Mouse (Mus musculus) cerebellum, adult 18-20 months (tissue): ENCODE data around the gene Ntmt1.
A peak's percentile ranks its signal among the peaks of the same experiment; 100 is the strongest.

Source experiments
- DNase-seq, 2 experiments: peaks; one replicate each; pipeline ENCODE4 v3.0.0; 2021

The Ntmt1 gene

DNA sequence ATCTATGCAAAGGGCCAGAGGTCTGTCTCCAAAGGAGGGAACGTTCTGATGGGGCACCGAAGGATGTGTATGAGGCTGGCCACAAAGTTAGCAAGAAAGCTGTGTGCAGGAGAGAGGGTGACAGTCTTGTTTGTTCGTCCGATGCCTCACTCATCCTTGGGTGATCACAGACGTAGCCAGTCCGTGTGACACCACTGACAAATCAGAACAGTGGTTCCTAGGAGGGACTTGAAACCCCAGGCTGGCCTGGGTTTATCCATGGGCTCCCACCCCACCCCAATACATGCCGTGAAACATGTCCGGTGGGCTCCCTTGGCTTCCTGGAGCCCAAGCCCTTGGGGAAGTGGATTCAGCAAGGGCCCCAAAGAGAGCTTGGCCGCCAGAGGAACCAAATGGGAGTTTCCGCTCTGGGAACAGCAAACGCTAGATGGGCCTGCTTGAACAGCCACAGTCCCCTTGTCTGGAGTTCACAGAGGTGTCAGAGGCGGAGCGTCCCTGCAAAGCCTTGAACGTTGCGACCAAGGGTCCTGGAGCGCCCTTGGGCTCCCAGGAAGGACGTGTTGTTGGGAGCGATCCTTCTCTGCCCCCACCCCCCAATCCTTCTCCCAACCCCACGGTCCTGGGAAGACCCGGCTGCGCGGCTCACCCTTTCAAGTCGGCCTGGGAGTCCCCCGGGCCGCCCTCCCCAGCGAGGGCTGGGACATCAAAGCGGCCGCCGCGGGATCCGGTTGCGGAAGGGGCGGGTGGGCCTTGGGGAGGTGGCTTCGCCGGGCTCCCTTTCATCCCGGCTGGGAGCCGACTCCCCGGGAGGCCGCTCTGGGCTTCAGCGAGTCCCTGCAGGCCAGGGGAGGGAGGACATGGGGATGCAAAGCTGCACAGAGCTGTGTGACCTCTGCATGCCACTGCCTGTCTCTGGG, 23.3 kb upstream of the Ntmt1 start:
- no peak for DNase-seq

DNA sequence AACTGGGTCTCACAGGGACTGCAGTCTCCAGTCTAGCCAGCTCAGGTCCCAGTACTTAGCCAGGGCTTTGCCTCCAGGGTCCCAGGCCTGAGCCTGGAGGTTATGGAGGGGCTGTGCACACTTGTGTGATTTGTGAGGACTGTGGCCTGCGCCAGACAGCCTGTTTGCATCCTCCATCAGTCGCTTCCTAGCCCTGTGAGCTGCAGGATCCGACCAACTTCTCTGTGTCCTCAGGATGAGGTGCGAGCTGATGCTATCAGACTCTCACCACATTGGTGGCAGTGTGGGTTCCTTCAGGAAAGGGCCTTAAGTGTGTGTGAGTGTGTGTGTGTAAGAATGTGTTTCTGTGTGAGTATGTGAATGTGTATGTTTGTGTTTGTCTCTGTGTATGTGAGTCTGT, 20.2 kb upstream of the Ntmt1 start:
- DNase-seq, result no peak

DNA sequence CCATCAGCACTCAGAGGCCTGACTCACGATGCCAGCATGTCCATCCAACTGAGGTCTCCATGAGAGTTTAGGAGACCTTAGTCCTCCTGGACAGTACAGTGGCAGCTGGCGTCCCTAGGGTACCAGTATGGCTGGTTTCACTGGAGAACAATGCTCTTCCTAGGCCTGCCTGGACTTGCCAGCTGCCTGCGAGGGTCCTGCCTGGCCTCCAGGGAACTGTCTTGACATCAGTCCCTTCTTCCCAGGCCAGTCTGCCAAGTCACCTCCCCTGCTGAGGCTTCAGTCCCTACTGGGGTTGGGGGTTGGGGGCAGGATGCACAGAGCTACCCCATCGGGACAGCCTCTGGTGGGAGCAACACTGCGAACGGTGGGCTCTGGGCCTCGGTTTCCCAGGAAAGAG, 15.6 kb upstream of the Ntmt1 start:
- no peak for DNase-seq

DNA sequence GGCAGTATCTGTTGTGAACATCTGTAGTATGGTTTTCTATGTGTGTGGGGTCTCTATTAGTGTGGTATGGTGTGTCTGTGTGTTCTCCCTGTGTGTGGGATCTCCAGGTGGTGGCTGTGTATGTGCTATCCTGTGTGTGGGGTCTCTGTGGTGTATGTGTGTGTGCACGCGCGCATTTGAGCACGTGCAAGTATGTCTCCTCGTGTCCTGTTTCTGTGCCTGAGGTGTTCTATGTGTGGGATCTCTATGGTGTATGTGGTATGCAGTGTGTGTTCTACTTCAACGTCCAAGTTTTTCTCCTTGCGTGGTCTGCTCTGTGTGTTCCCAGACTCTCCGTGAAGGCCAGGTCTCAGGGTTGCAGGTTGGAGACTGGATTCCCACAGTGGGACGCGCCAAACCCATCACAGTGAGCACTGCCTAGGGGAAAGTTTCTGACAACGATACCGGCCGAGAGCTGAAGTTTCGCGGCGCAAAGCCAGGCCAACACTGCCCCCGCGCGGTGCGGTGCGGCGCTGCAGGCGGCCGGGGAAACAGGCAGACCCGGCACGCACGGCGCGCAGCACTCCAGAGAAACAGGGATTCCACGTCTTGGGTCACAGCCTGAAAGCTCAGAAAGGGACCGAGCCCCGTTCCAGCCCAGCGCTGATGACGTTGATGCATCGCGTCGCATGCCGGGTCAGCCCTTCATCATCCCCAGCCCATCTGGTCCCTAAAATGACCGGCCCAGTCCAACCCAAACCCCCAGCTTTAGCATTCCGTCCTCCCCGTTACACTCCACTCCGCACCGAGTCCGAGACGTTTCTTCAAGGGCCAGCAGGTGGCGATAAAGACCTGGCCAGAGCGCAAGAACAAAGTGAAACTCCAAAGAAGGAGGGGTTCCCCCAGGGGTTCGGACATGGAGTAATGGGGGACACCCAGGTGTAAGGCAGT, 13.2 kb upstream of the Ntmt1 start:
- DNase-seq, result peak; percentile 88 to 99

- no peak for DNase-seq
Observed at GRCm38 (mm10) chr2:30795271-30795888, 12.2 kb upstream of the Ntmt1 start.

DNA sequence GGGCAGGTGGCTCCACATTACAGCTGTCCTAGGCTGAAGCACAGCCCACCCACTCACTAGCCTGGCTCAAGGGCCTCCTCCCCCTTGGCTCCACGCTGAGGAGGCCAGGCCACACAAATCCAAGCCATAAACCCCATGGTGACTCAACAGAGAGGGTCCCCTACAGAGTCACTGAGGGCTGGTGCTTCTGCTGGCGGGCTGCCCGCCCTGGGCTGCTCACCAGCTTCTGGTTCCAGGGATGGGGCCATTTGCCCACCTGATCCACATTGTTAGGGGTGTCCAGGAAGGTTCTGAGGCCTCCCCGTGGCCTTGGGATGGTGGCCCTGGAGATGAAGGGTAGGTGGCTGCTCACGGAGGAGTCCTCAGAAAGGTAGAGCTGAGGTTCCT, 11.7 kb upstream of the Ntmt1 start:
- peak in 1 of 2 experiments; percentile 27 for DNase-seq

DNA sequence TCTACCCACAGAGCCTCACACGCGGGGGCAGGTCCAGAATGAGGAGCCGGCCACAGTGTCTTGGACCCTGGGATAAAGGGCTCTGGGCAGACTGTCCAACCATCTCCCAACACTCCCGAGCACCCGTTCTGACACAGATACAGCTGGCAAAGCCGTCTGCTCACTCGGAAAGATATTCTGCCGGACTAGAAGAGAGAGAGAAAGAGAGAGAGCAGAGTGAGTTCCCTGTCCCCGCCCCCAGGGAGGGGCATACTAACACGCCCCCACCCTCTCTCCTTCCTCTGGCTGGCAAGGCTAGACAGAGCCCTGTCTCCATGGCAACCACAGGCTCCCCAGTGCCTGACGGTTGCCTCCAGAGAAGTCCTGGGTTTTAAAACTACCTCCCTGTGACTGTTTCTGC, 11.2 kb upstream of the Ntmt1 start:
- peak; percentile 59 to 65 for DNase-seq

DNA sequence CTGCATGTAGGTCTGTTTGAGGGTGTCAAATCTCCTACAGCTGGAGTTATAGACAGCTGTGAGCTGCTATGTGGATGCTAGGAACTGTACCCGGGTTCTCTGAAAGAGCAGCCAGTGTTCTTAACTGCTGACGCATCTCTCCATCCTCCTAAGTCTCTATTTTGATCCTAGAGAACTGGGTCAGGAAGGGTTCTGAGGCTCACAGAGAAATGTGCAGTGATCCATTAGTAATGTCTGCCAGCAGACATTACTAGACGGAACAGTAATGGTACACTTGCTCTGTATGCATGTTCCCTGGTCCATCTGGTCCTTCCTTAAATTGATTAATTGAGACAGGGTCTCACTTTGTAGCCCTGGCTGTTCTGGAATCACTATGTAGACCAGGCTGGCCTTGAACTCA, 8.2 kb upstream of the Ntmt1 start:
- no peak for DNase-seq

DNA sequence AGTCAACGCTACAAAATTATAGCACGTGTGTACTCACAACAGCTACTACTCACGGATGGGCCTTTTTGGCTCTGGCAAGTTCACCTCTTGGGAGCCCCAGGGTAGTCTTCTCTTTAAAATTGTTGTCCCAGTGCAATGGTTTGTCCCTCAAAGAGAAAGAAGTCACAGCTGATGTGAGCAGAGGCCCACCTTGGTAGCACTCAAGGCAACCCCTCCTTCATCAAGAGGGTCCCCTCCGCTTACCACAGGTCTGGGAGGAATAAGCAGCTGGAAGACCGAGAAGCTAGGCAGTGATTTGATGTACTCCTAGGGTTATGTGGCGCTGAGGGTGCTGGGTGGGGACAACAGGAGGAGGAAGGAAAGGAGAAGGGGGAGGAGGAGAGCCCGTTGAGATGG, 7.0 kb upstream of the Ntmt1 start:
- no peak for DNase-seq

- peak; percentile 34 to 46 for DNase-seq
Observed at GRCm38 (mm10) chr2:30801067-30801852, 6.4 kb upstream of the Ntmt1 start.

DNA sequence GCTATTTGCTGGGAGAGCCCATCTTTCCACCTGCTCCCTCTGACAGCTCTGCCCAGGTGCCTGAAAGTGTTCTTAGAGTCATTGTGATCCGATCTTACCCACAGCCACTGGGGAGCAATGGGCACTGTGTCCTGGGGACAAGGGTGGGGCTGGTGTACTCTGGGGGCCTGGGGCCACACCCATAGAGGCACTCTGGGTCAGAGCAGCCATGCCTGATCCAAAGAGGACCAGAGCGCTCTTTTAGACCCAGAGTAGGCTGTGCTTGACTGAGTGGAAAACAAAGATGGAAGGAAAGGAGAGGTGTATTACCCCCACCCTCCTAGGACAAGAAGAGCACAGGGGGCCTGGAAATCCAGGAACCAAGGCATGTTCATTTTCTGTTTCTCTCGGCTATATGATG, 4.0 kb upstream of the Ntmt1 start, which contains the start of gene 1700001O22Rik:
Gene 1700001O22Rik, minus strand, starts transcription at position 58 of the 400 bp plus-strand sequence.
- DNase-seq, result no peak

GRCm38 (mm10) chr2:30805983-30806382, 1.6 kb upstream of the Ntmt1 start:
- no peak for DNase-seq

DNA sequence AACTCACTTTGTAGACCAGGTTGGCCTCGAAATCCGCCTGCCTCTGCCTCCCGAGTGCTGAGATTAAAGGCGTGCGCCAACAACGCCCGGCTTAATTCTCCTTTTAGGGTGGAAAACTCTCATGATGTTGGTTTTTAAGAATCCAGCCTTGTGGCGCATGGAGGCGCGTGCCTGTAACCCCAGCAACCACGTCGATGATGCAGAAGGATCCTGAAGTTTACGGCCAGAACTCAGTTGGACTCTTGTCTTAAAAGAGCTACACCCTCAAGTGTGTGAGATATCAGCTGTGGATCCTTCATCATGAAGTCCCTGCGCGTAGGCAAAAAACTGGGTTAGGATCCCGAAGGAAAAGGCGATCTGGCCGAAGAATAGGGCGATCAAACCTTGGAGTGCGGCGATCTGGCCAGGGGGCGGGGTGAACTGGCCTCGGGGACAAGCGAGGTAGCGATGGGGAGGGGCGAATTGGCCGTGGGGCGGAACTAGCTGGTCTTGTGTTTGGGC, 429 bp upstream of the Ntmt1 start:
- DNase-seq, result no peak

DNA sequence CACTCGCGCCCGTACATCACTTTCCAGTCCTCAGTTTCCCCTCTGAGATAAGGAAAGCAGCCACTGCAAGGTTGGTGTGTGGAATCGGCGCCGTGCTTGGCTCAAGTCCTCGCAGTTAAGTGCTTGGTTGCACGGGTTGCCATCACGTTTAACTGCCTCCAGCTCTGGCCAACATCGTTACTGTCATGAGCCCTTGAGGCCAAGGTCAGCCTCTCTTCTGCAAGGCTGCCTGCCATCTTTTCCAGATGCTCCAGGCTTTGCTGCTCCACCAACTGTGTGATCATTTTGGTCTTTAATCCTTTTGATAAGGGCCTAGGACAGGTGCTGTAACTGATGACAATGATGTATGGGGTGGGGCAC, 650 bp downstream of the Ntmt1 start:
- no peak for DNase-seq

GRCm38 (mm10) chr2:30809503-30809902, 1.9 kb downstream of the Ntmt1 start:
- no peak for DNase-seq

GRCm38 (mm10) chr2:30810573-30810972, 2.9 kb downstream of the Ntmt1 start:
- no peak for DNase-seq

DNA sequence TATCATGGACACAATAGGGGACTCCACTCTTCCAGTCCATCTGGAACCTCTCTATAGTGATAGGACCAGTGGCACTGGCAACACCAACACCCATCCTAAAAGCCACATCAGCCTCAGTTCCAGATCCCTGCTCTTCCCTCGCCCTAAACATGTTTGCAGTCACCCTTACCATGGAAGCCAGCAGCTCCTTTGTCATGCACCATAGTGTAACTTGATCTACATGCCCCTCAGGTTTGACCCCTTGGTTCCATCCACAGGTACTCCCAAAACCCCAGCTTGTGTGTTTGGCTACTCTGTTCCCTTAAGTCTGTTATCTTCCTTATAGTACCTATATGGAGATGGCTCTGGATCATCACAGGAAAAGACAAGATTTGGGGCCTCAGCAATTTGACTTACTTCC, 8.8 kb downstream of the Ntmt1 start:
- DNase-seq, result no peak

DNA sequence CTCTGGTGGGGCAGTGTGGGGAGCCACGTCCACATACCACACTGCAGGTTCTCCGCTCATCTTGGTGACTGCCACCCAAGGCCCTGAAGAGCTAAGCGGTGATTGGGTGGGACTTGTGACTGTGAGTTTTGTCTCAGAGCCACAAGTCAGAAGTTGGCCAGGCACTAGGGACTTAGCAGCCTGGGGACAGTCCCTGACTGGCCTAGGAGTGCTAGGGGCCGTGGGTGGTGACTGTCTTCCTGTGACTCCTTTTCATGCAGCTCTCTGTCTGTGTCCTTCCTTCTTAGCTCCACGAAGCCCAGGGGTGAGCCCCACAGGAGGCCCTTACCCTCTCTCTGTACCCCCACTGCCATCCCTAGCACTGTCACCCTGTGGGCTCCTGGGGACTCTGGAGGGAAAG, 12.2 kb downstream of the Ntmt1 start:
- no peak for DNase-seq

- no peak for DNase-seq
Observed at GRCm38 (mm10) chr2:30821073-30821472, 13.4 kb downstream of the Ntmt1 start.

- DNase-seq, result no peak
Observed at GRCm38 (mm10) chr2:30822460-30822859, 14.8 kb downstream of the Ntmt1 start.

DNA sequence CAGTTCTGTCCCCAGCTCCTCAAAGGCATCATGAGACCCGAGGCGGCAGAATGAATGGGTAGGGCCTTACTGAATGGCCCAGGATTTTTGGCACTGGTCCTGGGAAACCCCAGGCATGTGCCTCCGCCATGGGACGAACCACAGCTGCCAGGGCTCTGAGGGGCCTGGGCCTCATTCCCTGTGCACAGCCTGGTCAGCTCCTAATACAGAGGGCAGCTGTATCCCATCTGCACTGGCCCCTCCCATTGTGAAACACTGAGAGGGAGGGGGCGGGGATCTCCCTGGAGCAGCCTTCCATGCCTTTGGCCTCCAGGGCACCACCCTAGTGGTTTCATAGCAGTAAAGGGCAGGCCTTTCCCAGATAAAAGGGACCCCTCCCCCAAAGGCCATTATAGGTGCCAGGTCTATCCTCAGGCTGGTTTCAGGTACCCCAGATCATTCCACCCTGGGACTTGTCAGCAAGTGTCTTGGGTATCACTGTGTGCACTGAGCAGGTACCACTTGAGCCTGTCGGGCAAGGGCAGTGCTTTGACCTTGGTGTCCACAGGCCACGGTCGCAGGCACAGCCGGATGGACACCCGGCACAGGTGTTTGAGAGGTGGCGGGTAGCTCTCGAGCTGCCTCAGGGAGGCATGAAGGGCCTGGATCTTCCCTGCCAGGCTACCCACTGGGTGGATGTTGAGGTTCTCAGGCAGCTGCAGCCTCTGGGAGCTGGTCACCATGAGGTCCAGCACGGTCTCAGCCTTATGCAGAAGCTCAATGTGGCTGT, 15.9 kb downstream of the Ntmt1 start:
- DNase-seq, result peak in 1 of 2 experiments; percentile 20
